Mouse (Mus musculus) MEL (cell line): ENCODE results near the gene Cfdp1.

ENCODE experiments used
- CTCF ChIP-seq, 3 experiments: IDR thresholded peaks in 2 of 3; conservative IDR thresholded peaks in 1 of 3; 2 replicates each; pipeline ENCODE4 v1.5.1; 2011 to 2012; ENCODE audit warnings: low read length in 3 of 3, low read depth in 2 of 3, mild to moderate bottlenecking in 2 of 3, improper control_type of control experiment in 1 of 3, inconsistent platforms in 1 of 3, mixed read lengths in 1 of 3, moderate library complexity in 1 of 3; ENCODE audit not compliant: control insufficient read depth in 1 of 3, insufficient read depth in 1 of 3, poor library complexity in 1 of 3, severe bottlenecking in 1 of 3
- ZC3H11A ChIP-seq: IDR thresholded peaks from 2 replicates; pipeline ENCODE4 v1.6.1; 2012; ENCODE audit warnings: low read depth, mild to moderate bottlenecking, inconsistent platforms, low read length, improper control_type of control experiment
- ZNF384 ChIP-seq: IDR thresholded peaks from 2 replicates; pipeline ENCODE4 v1.6.1; 2012; ENCODE audit warnings: low read depth, mild to moderate bottlenecking, inconsistent platforms, low read length, improper control_type of control experiment

- TF ChIP-seq ZNF384 (no peak), CTCF (IDR thresholded peaks at IDR 0.05 in 2 of 3, conservative IDR thresholded peaks at IDR 0.05 in 1 of 3; ENCODE audit: control insufficient read depth in 1 of 3, insufficient read depth in 1 of 3, low read depth in 2 of 3, low read length in 3 of 3, poor library complexity in 1 of 3, severe bottlenecking in 1 of 3) (no peak), ZC3H11A (no peak)
Observed at GRCm38 (mm10) chr8:111832983-111833382, 21.1 kb downstream of the Cfdp1 start.
